Mouse (Mus musculus) midbrain, embryonic 15.5 days (tissue): Measurements from ENCODE around the gene Frmd4a. TPM values are rescaled to one million over a fixed set of nuclear protein-coding genes. Genes with fewer than 3 reads are reported as not detected.
A peak's percentile ranks its signal among the peaks of the same experiment; 100 is the strongest.

Experiments used
- ATAC-seq: fragments of 200-750 bp; cut with Nextera tagmentation; replicated peaks from 2 replicates; pipeline ENCODE4 v1.8.0; 2017; ENCODE audit warnings: moderate TSS enrichment
- H3K27ac ChIP-seq: fragments of 300-500 bp; sonication (generic); 2 replicates; pipeline ENCODE4 v1.5.1; 2015; ENCODE audit warnings: mild to moderate bottlenecking, inconsistent platforms
- H3K27me3 ChIP-seq: fragments of 300-500 bp; sonication (generic); replicated peaks from 2 replicates; pipeline ENCODE4 v1.6.1; 2015; ENCODE audit warnings: inconsistent platforms
- H3K36me3 ChIP-seq: fragments of 300-500 bp; sonication (generic); replicated peaks from 2 replicates; pipeline ENCODE4 v1.6.1; 2015; ENCODE audit warnings: inconsistent platforms
- H3K4me1 ChIP-seq: fragments of 300-500 bp; sonication (generic); 2 replicates; pipeline ENCODE4 v1.6.1; 2015; ENCODE audit warnings: inconsistent platforms
- H3K4me2 ChIP-seq: fragments of 300-500 bp; sonication (generic); 2 replicates; pipeline ENCODE4 v1.6.1; 2015; ENCODE audit warnings: inconsistent platforms, mild to moderate bottlenecking, moderate library complexity
- H3K4me3 ChIP-seq: fragments of 300-500 bp; sonication (generic); 2 replicates; pipeline ENCODE4 v1.5.1; 2015; ENCODE audit warnings: mild to moderate bottlenecking, inconsistent platforms
- H3K9ac ChIP-seq: fragments of 300-500 bp; sonication (generic); 2 replicates; pipeline ENCODE4 v1.6.1; 2015; ENCODE audit warnings: mild to moderate bottlenecking, inconsistent platforms
- H3K9me3 ChIP-seq: fragments of 300-500 bp; sonication (generic); 2 replicates; pipeline ENCODE4 v1.6.1; 2016; ENCODE audit warnings: inconsistent platforms
- WGBS: fragments of 180-500 bp; shearing (Covaris S2); methylation state at CpG from one replicate; pipeline ENCODE4 v1.1.7; 2015; ENCODE audit warnings: mixed read lengths; 5-methylcytosine and 5-hydroxymethylcytosine counted together
- polyA plus RNA-seq: library from polyadenylated mRNA; unstranded; fragments of >200 nt; fragmentation: Nextera tagmentation; extraction: Ambion mirVana; gene quantifications from 2 replicates; pipeline ENCODE4 v1.2.1, GENCODE M21; 2015

Gene Frmd4a
- polyA plus RNA-seq, 1 experiment from 2014 or later = 62.7 TPM

DNA sequence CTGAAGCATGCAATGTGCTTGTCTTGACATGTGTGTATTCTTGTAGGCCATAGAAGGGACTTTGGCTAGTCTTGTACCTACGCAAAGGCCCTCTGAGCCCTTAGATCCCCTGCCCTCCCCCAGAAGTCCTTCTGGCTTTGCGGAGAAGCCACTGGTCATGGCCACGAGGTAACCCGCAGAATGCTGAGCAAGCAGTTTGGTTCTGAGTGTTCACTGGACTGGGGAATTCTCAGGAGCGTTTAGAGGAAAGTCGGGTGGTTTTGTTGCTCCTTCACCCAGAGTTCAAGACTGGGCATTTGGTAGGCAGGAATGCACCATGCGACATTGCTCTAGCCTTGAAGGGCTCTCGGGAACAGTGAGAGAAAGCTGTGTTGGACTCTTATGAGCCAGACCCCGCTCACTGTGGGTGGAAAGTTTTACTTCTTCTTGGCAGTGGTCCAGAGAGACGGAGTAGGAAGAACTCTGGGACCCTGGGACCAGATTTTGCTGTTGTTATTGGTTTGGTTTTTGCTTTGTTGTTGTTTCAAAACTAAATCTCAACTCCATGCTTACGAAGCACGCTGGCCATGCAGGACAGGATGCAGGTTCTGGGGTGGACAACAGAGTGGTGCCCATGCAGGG, 432.5 kb downstream of the Frmd4a start:
- 0 out of 2 replicates have a peak overlapping the region, but pooled peaks have one; percentile 9 for H3K27ac ChIP-seq

GRCm38 (mm10) chr2:4452590-4453400, 435.3 kb downstream of the Frmd4a start:
- no peak; the same call in 1 of the 2 replicates for ATAC-seq
- Histone ChIP-seq H3K9me3 (no peaks in the 10 kb centered on the region), H3K4me3 (no peak overlapping the region), H3K27me3 (no peaks in the 10 kb centered on the region), H3K4me2 (no peak overlapping the region), H3K27ac (peak overlapping the region; percentile 53), H3K4me1 (peaks cover 31% of the 10 kb centered on the region), H3K36me3 (no peaks in the 10 kb centered on the region), H3K9ac (no peak overlapping the region)
- WGBS = 22% methylated on average over 12 of the region's 12 CpGs

More for the DNA sequence above, 432.5 kb downstream of the Frmd4a start:
- 82% methylated on average over 12 of the region's 12 CpGs for WGBS
- no peaks in the 10 kb centered on the region for H3K9me3 ChIP-seq
- H3K4me2 ChIP-seq = no peak overlapping the region
- H3K36me3 ChIP-seq = no peaks in the 10 kb centered on the region
- no peak overlapping the region for H3K4me3 ChIP-seq
- ATAC-seq = no peak
- H3K9ac ChIP-seq = no peak overlapping the region
- H3K4me1 ChIP-seq = peaks cover 23% of the 10 kb centered on the region
- H3K27me3 ChIP-seq = no peaks in the 10 kb centered on the region

DNA sequence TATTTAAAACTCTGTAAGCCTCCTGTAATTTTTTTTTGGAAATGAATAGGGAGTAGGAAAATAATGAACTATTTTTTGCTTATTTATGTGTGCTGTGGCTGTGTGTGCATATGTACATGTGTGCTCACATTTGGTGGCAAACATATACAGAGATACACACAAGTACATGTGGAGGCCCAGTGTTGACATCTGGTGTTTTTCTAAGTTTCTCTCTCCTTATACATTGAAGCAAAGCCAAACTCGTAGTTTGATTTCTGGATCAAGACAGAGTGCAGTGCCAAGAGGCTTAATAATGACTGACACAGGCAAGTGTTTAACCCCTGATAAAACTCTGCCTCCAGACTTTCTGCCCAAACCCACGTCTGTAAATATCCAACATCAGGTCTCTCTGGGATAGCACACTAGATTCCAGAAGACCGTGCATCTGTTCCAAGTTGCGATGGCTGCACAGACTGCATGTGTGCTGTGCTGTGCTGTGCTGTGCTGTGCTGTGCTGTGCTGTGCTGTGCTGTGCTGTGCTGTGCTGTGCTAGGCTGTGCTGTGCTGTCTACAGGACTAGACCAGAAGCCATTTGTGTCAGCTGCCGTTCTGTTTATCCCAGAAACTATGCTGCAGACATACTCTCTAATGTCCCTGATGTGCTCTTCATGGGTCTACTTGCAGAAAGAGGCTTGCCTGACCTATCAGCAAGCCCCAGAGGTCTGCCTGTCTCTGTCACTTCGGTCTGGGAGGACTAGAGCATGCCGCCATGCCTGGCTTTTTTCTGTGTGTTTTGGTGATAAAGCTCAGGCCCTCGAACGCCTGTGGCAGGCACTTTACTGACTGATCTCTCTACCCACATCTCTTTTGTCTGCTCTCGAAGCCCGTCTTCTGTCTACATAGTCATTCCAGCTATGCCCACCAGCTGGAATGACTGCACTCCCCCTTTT, 437.8 kb downstream of the Frmd4a start:
- H3K4me1 ChIP-seq = peaks cover 46% of the 10 kb centered on the region
- no peaks in the 10 kb centered on the region for H3K36me3 ChIP-seq
- H3K4me2 ChIP-seq = no peak overlapping the region
- H3K27ac ChIP-seq = no peak overlapping the region
- no peaks in the 10 kb centered on the region for H3K27me3 ChIP-seq
- no peak for ATAC-seq
- no peak overlapping the region for H3K4me3 ChIP-seq
- no peak overlapping the region for H3K9ac ChIP-seq
- no peaks in the 10 kb centered on the region for H3K9me3 ChIP-seq
- 57% methylated on average over 11 of the region's 11 CpGs for WGBS

DNA sequence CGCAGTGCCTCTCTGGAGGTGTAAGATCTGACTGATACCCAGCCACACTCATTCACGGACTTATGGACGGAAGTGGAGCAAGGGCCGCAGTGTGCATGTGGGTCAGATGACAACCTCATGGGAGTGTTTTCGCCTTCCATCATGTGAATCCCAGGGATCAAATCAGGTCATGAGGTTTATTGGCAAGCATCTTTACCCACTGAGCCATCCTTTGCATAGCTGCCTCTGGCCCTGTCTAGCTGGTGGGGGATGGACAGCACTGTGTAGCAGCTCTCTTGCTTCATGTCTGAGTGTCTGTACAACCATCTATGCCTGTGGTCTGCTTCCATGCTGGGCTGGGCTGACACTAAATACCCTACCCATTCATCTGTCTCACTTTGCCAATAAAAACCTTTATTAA, 443.4 kb downstream of the Frmd4a start:
- H3K36me3 ChIP-seq = no peaks in the 10 kb centered on the region
- no peak overlapping the region for H3K9ac ChIP-seq
- no peak overlapping the region for H3K4me2 ChIP-seq
- no peaks in the 10 kb centered on the region for H3K9me3 ChIP-seq
- no peak overlapping the region for H3K4me3 ChIP-seq
- peaks cover 45% of the 10 kb centered on the region for H3K4me1 ChIP-seq
- no peak overlapping the region for H3K27ac ChIP-seq
- no peaks in the 10 kb centered on the region for H3K27me3 ChIP-seq
- 62% methylated on average over 5 of the region's 5 CpGs for WGBS
- ATAC-seq = no peak

GRCm38 (mm10) chr2:4461514-4461913, 444.0 kb downstream of the Frmd4a start:
- ATAC-seq = no peak
- Histone ChIP-seq H3K4me3 (no peak overlapping the region), H3K4me1 (peaks cover 45% of the 10 kb centered on the region), H3K9me3 (no peaks in the 10 kb centered on the region), H3K4me2 (no peak overlapping the region), H3K27ac (no peak overlapping the region), H3K36me3 (no peaks in the 10 kb centered on the region), H3K27me3 (no peaks in the 10 kb centered on the region), H3K9ac (no peak overlapping the region)
- 16% methylated on average over 2 of the region's 2 CpGs for WGBS

DNA sequence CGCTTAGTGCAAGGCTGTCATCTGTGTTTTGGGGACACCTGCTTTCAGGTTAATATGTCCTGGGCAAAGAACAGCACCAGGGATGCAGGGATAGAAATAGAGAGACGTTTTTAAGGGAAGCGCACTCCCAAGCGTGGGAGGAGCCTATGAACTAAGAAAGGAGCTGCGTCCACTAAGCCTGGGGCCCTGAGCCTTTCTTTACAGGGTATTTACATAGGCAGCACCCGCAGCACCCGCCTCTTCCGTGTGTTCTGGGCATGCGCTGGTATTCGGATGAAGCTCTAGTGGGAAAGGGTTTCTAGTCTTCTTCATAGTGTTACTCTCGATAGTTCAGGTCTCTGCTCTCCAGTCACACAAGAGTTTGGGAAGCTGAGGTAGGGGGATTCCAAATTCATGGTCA, 445.0 kb downstream of the Frmd4a start:
- H3K4me2 ChIP-seq = no peak overlapping the region
- WGBS = 7% methylated on average over 11 of the region's 11 CpGs
- H3K4me3 ChIP-seq = no peak overlapping the region
- H3K9me3 ChIP-seq = no peaks in the 10 kb centered on the region
- no peaks in the 10 kb centered on the region for H3K27me3 ChIP-seq
- no peaks in the 10 kb centered on the region for H3K36me3 ChIP-seq
- H3K4me1 ChIP-seq = peaks cover 42% of the 10 kb centered on the region
- H3K9ac ChIP-seq = no peak overlapping the region
- ATAC-seq = 0 out of 2 replicates have a peak, but pooled peaks have one; percentile 17
- peak overlapping the region; percentile 17; the same call in 1 of the 2 replicates for H3K27ac ChIP-seq

DNA sequence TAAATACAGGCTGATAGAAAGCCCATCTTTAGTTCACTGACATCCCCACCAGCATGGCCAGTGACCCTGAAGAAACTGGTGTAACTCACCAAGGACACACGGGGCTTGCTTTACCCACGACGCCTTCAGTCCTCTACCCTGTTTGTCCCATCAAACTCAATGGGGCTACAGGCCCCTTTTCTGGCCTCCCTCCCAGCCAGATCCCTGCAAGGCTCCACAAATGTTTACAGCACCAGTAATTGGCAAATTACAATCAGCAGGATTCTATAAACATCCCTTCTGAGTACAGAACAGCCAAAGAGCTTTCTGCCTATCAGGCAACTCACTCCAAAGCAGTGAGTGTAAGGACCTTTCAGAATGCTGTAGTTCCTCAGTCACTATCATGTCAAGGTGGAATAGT, 448.6 kb downstream of the Frmd4a start:
- H3K36me3 ChIP-seq = no peaks in the 10 kb centered on the region
- WGBS = 91% methylated on average over 3 of the region's 3 CpGs
- H3K27me3 ChIP-seq = no peaks in the 10 kb centered on the region
- no peak overlapping the region for H3K4me3 ChIP-seq
- H3K4me2 ChIP-seq = no peak overlapping the region
- ATAC-seq = no peak
- peaks cover 16% of the 10 kb centered on the region for H3K4me1 ChIP-seq
- no peak overlapping the region for H3K27ac ChIP-seq
- no peak overlapping the region for H3K9ac ChIP-seq
- no peaks in the 10 kb centered on the region; the same call in 1 of the 2 replicates for H3K9me3 ChIP-seq

DNA sequence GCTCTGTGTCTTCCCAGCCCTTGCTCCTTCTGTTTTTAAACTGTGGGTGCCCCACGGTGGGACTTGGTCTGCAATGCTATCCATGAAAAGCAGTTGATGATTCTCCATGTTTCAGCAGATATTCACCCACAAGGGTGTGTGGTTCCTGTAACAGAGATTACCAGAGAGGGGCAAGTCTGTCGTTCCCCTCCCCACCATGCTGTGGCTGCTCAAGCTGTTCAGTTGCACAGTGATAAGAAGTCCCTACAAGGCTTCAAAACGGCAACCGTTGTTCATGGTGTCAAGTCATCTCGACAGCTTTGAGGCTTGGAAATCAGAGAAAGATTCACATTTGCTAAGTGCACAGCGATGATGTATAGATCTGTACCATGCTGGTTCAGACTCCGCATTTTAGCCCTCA, 449.8 kb downstream of the Frmd4a start:
- Histone ChIP-seq H3K36me3 (no peaks in the 10 kb centered on the region), H3K4me2 (no peak overlapping the region), H3K4me3 (no peak overlapping the region), H3K4me1 (peaks cover 9% of the 10 kb centered on the region), H3K27me3 (no peaks in the 10 kb centered on the region), H3K9me3 (no peaks in the 10 kb centered on the region; the same call in 1 of the 2 replicates), H3K9ac (no peak overlapping the region), H3K27ac (no peak overlapping the region)
- ATAC-seq = no peak
- whole genome bisulfite sequencing = 95% methylated on average over 7 of the region's 7 CpGs

DNA sequence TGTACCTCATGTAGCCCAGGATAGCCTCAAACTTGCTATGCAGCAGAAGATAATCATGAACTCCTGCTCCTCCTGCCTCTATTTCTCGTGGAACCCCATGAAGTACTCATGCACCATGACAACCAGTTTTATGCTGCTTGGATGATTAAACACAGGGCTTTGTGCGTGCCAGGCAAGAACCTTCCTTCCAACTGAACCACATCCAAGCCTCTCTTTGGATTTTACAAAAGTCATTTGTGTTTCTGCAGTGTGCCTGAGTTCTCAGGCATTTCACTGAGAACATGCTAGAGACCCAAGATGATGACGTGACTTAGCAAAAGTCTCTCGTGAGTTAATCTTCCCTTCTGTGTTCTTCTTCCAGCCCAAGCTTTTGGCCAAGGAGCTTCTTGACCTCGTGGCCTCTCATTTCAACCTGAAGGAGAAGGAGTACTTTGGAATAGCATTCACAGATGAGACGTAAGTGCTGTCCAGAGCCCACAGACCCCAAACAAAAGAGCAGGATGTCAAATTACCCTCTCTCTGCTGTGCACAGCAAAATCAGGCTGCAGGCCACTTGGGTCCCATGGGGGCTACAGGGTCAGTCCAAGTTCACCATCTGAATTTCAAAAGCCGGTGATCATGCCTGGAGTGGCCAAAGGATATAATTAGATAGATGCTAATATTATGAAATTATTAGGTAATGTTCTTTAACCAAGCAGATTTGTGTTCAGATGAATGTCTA, 455.4 kb downstream of the Frmd4a start:
- H3K9ac ChIP-seq = no peak overlapping the region
- H3K27ac ChIP-seq = no peak overlapping the region
- H3K27me3 ChIP-seq = no peaks in the 10 kb centered on the region
- no peak overlapping the region for H3K4me2 ChIP-seq
- H3K36me3 ChIP-seq = no peaks in the 10 kb centered on the region; the same call in 1 of the 2 replicates
- no peak overlapping the region for H3K4me3 ChIP-seq
- peaks cover 8% of the 10 kb centered on the region; the same call in 1 of the 2 replicates for H3K4me1 ChIP-seq
- WGBS = 54% methylated on average over 7 of the region's 7 CpGs
- H3K9me3 ChIP-seq = no peaks in the 10 kb centered on the region; the same call in 1 of the 2 replicates
- ATAC-seq = no peak

GRCm38 (mm10) chr2:4473866-4474538, 456.5 kb downstream of the Frmd4a start:
- no peak for ATAC-seq
- Histone ChIP-seq H3K9ac (no peak overlapping the region), H3K27ac (no peak overlapping the region), H3K9me3 (no peaks in the 10 kb centered on the region), H3K27me3 (no peaks in the 10 kb centered on the region), H3K4me1 (peaks cover 8% of the 10 kb centered on the region; the same call in 1 of the 2 replicates), H3K4me3 (no peak overlapping the region), H3K36me3 (no peaks in the 10 kb centered on the region; the same call in 1 of the 2 replicates), H3K4me2 (no peak overlapping the region)
- WGBS = 74% methylated on average over 7 of the region's 8 CpGs

GRCm38 (mm10) chr2:4474539-4474937, 457.0 kb downstream of the Frmd4a start:
- Histone ChIP-seq H3K4me1 (peaks cover 8% of the 10 kb centered on the region; the same call in 1 of the 2 replicates), H3K4me3 (no peak overlapping the region), H3K4me2 (no peak overlapping the region), H3K27ac (0 out of 2 replicates have a peak overlapping the region, but pooled peaks have one; percentile 24), H3K27me3 (no peaks in the 10 kb centered on the region), H3K9me3 (no peaks in the 10 kb centered on the region), H3K36me3 (no peaks in the 10 kb centered on the region; the same call in 1 of the 2 replicates), H3K9ac (no peak overlapping the region)
- no peak for ATAC-seq
